8 mouse cellular contexts compared by ENCODE assay signal in the genomic region with DNA sequence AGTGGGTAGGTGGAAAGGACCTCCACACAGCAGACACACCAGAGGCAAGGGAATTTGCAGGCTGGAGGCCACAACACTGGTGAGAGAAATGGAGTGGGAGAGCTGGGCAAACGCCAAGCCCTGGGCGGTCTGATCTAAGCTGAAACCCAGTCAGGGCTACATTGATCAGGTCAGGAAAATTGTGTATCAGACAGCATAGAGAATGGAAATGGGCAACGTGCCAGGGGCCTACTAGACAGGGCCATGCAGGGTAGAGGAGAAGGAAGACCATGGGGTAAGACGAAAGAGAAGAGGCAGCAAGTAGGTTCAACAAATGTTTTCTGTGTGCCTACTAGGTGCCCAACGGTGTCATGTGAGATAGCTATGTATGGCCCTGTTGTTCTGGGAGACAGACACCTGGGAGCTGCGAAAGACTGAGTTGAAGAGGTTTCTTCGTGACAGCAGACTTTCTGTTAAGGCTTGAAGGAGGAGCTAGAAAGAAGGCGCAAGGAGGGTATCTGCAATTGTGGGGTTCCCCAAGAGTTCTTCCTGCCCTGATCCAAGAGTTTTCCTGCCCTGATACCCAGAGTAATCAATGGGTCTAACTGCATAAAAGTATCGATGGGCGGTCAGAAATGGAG. TPM values are rescaled to one million over a fixed set of nuclear protein-coding genes. Genes with fewer than 3 reads are reported as not detected.
DNase-seq lines count a peak whose midpoint lies in the region; ATAC-seq and TF ChIP-seq lines count a peak whose summit lies in the region.

No protein-coding gene starts in this region.

- no peak overlapping the region for H3K9ac ChIP-seq in ES-E14 (ENCODE audit: insufficient read depth, low read depth, low read length, poor library complexity, severe bottlenecking)
- peak overlapping the region; percentile 84 for H3K9ac ChIP-seq in intestine, embryonic 16.5 days (ENCODE audit: low read depth, low read length)
- peak overlapping the region; percentile 86 for H3K9ac ChIP-seq in lung, embryonic 16.5 days (ENCODE audit: low read length)

- in situ Hi-C loops in ES-E14 (cut with MboI; ENCODE audit: low sequenced_read_pairs in 2 of 2, unreplicated experiment in 2 of 2), result no loop called here

- no peaks in the 10 kb centered on the region for H3K9me3 ChIP-seq in ES-E14 (ENCODE audit: control insufficient read depth, insufficient read depth, low read depth, low read length)
- H3K9me3 ChIP-seq in intestine, embryonic 16.5 days (ENCODE audit: control insufficient read depth, low read length), result no peaks in the 10 kb centered on the region
- no peaks in the 10 kb centered on the region for H3K9me3 ChIP-seq in lung, embryonic 16.5 days (ENCODE audit: control insufficient read depth, low read length)

- no peaks in the 10 kb centered on the region for H3K36me3 ChIP-seq in ES-E14 (ENCODE audit: control insufficient read depth, insufficient read depth, low read length, poor library complexity, severe bottlenecking)
- H3K36me3 ChIP-seq in intestine, embryonic 16.5 days (ENCODE audit: control insufficient read depth, insufficient read depth, low read length), result no peaks in the 10 kb centered on the region
- H3K36me3 ChIP-seq in lung, embryonic 16.5 days (ENCODE audit: control insufficient read depth, insufficient read depth, low read length), result no peaks in the 10 kb centered on the region

- DNase-seq in embryo, embryonic 9.5 days (ENCODE audit: extremely low spot score), result peak; percentile 29
- no peak for DNase-seq in embryo, embryonic 11 days
- DNase-seq in ES-E14 (ENCODE audit: low read depth, low spot score), result no peak
- peak; percentile 77 for DNase-seq in testis, postnatal 10 days (ENCODE audit: low spot score)
- no peak for DNase-seq in frontal cortex, postnatal 25 days (ENCODE audit: low spot score in 2 of 2)

- WGBS in intestine, embryonic 16.5 days, result 35% methylated on average over 10 of the region's 10 CpGs
- WGBS in lung, embryonic 16.5 days, result 30% methylated on average over 10 of the region's 10 CpGs

- peaks cover 4 to 10% of the 10 kb centered on the region in 2 experiments; a peak in 1 of 4 replicates for H3K4me1 ChIP-seq in ES-E14 (ENCODE audit: control insufficient read depth in 2 of 2, insufficient read depth in 2 of 2, low read length in 2 of 2, poor library complexity in 1 of 2)
- H3K4me1 ChIP-seq in intestine, embryonic 16.5 days (ENCODE audit: control insufficient read depth, insufficient read depth, low read length), result peaks cover 24% of the 10 kb centered on the region
- H3K4me1 ChIP-seq in lung, embryonic 16.5 days (replicated peaks; ENCODE audit: control insufficient read depth, insufficient read depth, low read length), result peaks cover 24% of the 10 kb centered on the region

- H3K27ac ChIP-seq in ES-E14 (ENCODE audit: insufficient read depth, low read depth, low read length, poor library complexity, severe bottlenecking), result no peak overlapping the region
- H3K27ac ChIP-seq in intestine, embryonic 16.5 days (ENCODE audit: low read length), result peak overlapping the region; percentile 81
- H3K27ac ChIP-seq in lung, embryonic 16.5 days (ENCODE audit: low read length), result peak overlapping the region; percentile 86

- H3K4me3 ChIP-seq in ES-E14 (ENCODE audit: insufficient read depth in 1 of 2, low read depth in 1 of 2, low read length in 2 of 2, poor library complexity in 1 of 2, severe bottlenecking in 1 of 2), result peak overlapping the region; percentile 93 to 96
- H3K4me3 ChIP-seq in intestine, embryonic 16.5 days (ENCODE audit: low read length), result peak overlapping the region; percentile 75
- H3K4me3 ChIP-seq in lung, embryonic 16.5 days (ENCODE audit: low read length), result peak overlapping the region; percentile 74

- peak overlapping the region; percentile 81 for H3K4me2 ChIP-seq in intestine, embryonic 16.5 days (ENCODE audit: low read depth, low read length)
- H3K4me2 ChIP-seq in lung, embryonic 16.5 days (ENCODE audit: low read depth, low read length), result peak overlapping the region; percentile 85

- peak; percentile 7; the same call in 1 of the 2 replicates for ATAC-seq in erythroblast, adult 5-6 weeks (replicated peaks; ENCODE audit: low FRiP score, poor library complexity, severe bottlenecking)
- ATAC-seq in intestine, embryonic 16.5 days, result peak; percentile 16
- ATAC-seq in lung, embryonic 16.5 days (ENCODE audit: low read depth), result peak; percentile 20

- H3K27me3 ChIP-seq in intestine, embryonic 16.5 days (replicated peaks; ENCODE audit: control insufficient read depth, insufficient read depth, low read length), result no peaks in the 10 kb centered on the region
- no peaks in the 10 kb centered on the region for H3K27me3 ChIP-seq in lung, embryonic 16.5 days (ENCODE audit: control insufficient read depth, insufficient read depth, low read depth, low read length)

TF ChIP-seq in ES-E14, 5 proteins besides CTCF, POLR2A, EP300 and RAD21:
- no peak for TF ChIP-seq HCFC1 (IDR thresholded peaks at IDR 0.05; ENCODE audit: borderline replicate concordance, insufficient read depth, low read length)
- TF ChIP-seq CHD2 (IDR thresholded peaks at IDR 0.05; ENCODE audit: low read depth, low read length), result no peak
- no peak for TF ChIP-seq ZC3H11A (IDR thresholded peaks at IDR 0.05; ENCODE audit: borderline replicate concordance, low read depth, low read length)
- TF ChIP-seq ZNF384 (IDR thresholded peaks at IDR 0.05; ENCODE audit: low read depth, low read length), result no peak
- no peak for TF ChIP-seq MAFK (IDR thresholded peaks at IDR 0.05; ENCODE audit: insufficient read depth, low read depth, low read length)

RNA-seq across cellular contexts. Expression of a gene that starts 0.7 kb away (rescaled TPM):
- total RNA-seq in ES-E14 (2012; rRNA removed), result 21.9 and 28.1 TPM in 2 replicates
- 2.7 TPM in 1 of 2 replicates, not detected in the other for total RNA-seq in erythroblast, adult 5-6 weeks (2015; ENCODE audit: low replicate concordance)
- 1.1 TPM in 1 of 2 replicates, not detected in the other for total RNA-seq in erythroblast, adult 5-6 weeks (2017; ENCODE audit: low replicate concordance)
- polyA plus RNA-seq in intestine, embryonic 16.5 days (2015; fragmentation: Nextera tagmentation; extraction: Ambion mirVana), result 100 and 102 TPM in 2 replicates
- polyA plus RNA-seq in lung, embryonic 16.5 days (2015; fragmentation: Nextera tagmentation; extraction: Ambion mirVana), result 109 and 121 TPM in 2 replicates

RNA-seq across cellular contexts. Expression of a gene that starts 11.7 kb away (rescaled TPM):
- total RNA-seq in ES-E14 (2012; rRNA removed), result 54.1 and 129 TPM in 2 replicates
- total RNA-seq in erythroblast, adult 5-6 weeks (2015; ENCODE audit: low replicate concordance), result not detected in 2 replicates
- not detected in 2 replicates for total RNA-seq in erythroblast, adult 5-6 weeks (2017; ENCODE audit: low replicate concordance)
- polyA plus RNA-seq in intestine, embryonic 16.5 days (2015; fragmentation: Nextera tagmentation; extraction: Ambion mirVana), result 2.2 and 2.4 TPM in 2 replicates
- 5.6 and 6.5 TPM in 2 replicates for polyA plus RNA-seq in lung, embryonic 16.5 days (2015; fragmentation: Nextera tagmentation; extraction: Ambion mirVana)

RNA-seq across cellular contexts. Expression of a gene that starts 35.0 kb away (rescaled TPM):
- total RNA-seq in ES-E14 (2012; rRNA removed), result 13.4 and 15.2 TPM in 2 replicates
- 2.3 TPM in 1 of 2 replicates, not detected in the other for total RNA-seq in erythroblast, adult 5-6 weeks (2015; ENCODE audit: low replicate concordance)
- 1.9 and 2.9 TPM in 2 replicates for total RNA-seq in erythroblast, adult 5-6 weeks (2017; ENCODE audit: low replicate concordance)
- polyA plus RNA-seq in intestine, embryonic 16.5 days (2015; fragmentation: Nextera tagmentation; extraction: Ambion mirVana), result 20.2 and 20.9 TPM in 2 replicates
- 23.8 and 26.2 TPM in 2 replicates for polyA plus RNA-seq in lung, embryonic 16.5 days (2015; fragmentation: Nextera tagmentation; extraction: Ambion mirVana)

RNA-seq across cellular contexts. Expression of a gene that starts 59.2 kb away (rescaled TPM):
- 56.4 and 63.4 TPM in 2 replicates for total RNA-seq in ES-E14 (2012; rRNA removed)
- 14.6 and 20.9 TPM in 2 replicates for total RNA-seq in erythroblast, adult 5-6 weeks (2015; ENCODE audit: low replicate concordance)
- 35.9 and 52.0 TPM in 2 replicates for total RNA-seq in erythroblast, adult 5-6 weeks (2017; ENCODE audit: low replicate concordance)
- 36.5 and 41.6 TPM in 2 replicates for polyA plus RNA-seq in intestine, embryonic 16.5 days (2015; fragmentation: Nextera tagmentation; extraction: Ambion mirVana)
- polyA plus RNA-seq in lung, embryonic 16.5 days (2015; fragmentation: Nextera tagmentation; extraction: Ambion mirVana), result 55.5 TPM in 2 replicates

Comparison
In these comparisons a context has a peak if more than half of its experiments do, and no peak if none do; other contexts are left out.
1. DNase-seq: peak in embryo, embryonic 9.5 days (single experiment) and testis, postnatal 10 days (single experiment); none in embryo, embryonic 11 days (single experiment), ES-E14 (single experiment) and frontal cortex, postnatal 25 days (0 of 2).
2. RNA of a gene that starts 11.7 kb away (total RNA-seq): 54.1 to 129 TPM in ES-E14; not detected in erythroblast, adult 5-6 weeks; every median in the first group is over 10 times any median in the second.
3. Peak in every context shown above with its lines, with median percentiles within 50 percentile points of each other: H3K4me3 ChIP-seq and ATAC-seq.